Mouse (Mus musculus): ENCODE measurements around the gene Gucy1b2. TPM values are rescaled to one million over a fixed set of nuclear protein-coding genes. Genes with fewer than 3 reads are reported as not detected.

Gene Gucy1b2
- not detected in 2 replicates for total RNA-seq (2017)

GRCm38 (mm10) chr14:62456239-62456747 is at the start of gene Gucy1b2:
Gene Gucy1b2, minus strand, starts transcription at chr14:62456289.
- ATAC-seq (replicated peaks; ENCODE audit: low read depth, poor library complexity, severe bottlenecking), result no peak

- ATAC-seq (replicated peaks; ENCODE audit: low read depth, poor library complexity, severe bottlenecking), result no peak
These were observed 41.3 kb upstream of the Gucy1b2 start for GRCm38 (mm10) chr14:62497391-62497790.

- ATAC-seq (replicated peaks; ENCODE audit: low read depth, poor library complexity, severe bottlenecking), result no peak
These were observed 40.4 kb upstream of the Gucy1b2 start for GRCm38 (mm10) chr14:62496501-62496900.

- ATAC-seq (replicated peaks; ENCODE audit: low read depth, poor library complexity, severe bottlenecking), result no peak
These were observed 37.4 kb upstream of the Gucy1b2 start for GRCm38 (mm10) chr14:62493456-62493855.

- ATAC-seq (replicated peaks; ENCODE audit: low read depth, poor library complexity, severe bottlenecking), result peak; percentile 98
These were observed 36.2 kb upstream of the Gucy1b2 start for GRCm38 (mm10) chr14:62492196-62492850.

GRCm38 (mm10) chr14:62488270-62488669 is 32.2 kb upstream of the Gucy1b2 start:
- ATAC-seq (replicated peaks; ENCODE audit: low read depth, poor library complexity, severe bottlenecking), result no peak

GRCm38 (mm10) chr14:62481381-62481780 is 25.3 kb upstream of the Gucy1b2 start:
- no peak for ATAC-seq (replicated peaks; ENCODE audit: low read depth, poor library complexity, severe bottlenecking)

- no peak for ATAC-seq (replicated peaks; ENCODE audit: low read depth, poor library complexity, severe bottlenecking)
These were observed 23.3 kb upstream of the Gucy1b2 start for GRCm38 (mm10) chr14:62479395-62479794.

- no peak for ATAC-seq (replicated peaks; ENCODE audit: low read depth, poor library complexity, severe bottlenecking)
These were observed 18.4 kb upstream of the Gucy1b2 start for GRCm38 (mm10) chr14:62474481-62474880.

- ATAC-seq (replicated peaks; ENCODE audit: low read depth, poor library complexity, severe bottlenecking), result no peak
These were observed 16.0 kb upstream of the Gucy1b2 start for GRCm38 (mm10) chr14:62472061-62472460.

GRCm38 (mm10) chr14:62468753-62469125 is 12.7 kb upstream of the Gucy1b2 start:
- no peak for ATAC-seq (replicated peaks; ENCODE audit: low read depth, poor library complexity, severe bottlenecking)

GRCm38 (mm10) chr14:62468119-62468752 is 12.1 kb upstream of the Gucy1b2 start:
- no peak for ATAC-seq (replicated peaks; ENCODE audit: low read depth, poor library complexity, severe bottlenecking)

GRCm38 (mm10) chr14:62464966-62465365 is 8.9 kb upstream of the Gucy1b2 start:
- no peak for ATAC-seq (replicated peaks; ENCODE audit: low read depth, poor library complexity, severe bottlenecking)

GRCm38 (mm10) chr14:62459541-62459940 is 3.5 kb upstream of the Gucy1b2 start:
- ATAC-seq (replicated peaks; ENCODE audit: low read depth, poor library complexity, severe bottlenecking), result no peak

GRCm38 (mm10) chr14:62457420-62458181 is 1.5 kb upstream of the Gucy1b2 start:
- ATAC-seq (replicated peaks; ENCODE audit: low read depth, poor library complexity, severe bottlenecking), result peak; percentile 89

GRCm38 (mm10) chr14:62455570-62455879 is 564 bp downstream of the Gucy1b2 start:
- no peak for ATAC-seq (replicated peaks; ENCODE audit: low read depth, poor library complexity, severe bottlenecking)

- no peak for ATAC-seq (replicated peaks; ENCODE audit: low read depth, poor library complexity, severe bottlenecking)
These were observed 1.1 kb downstream of the Gucy1b2 start for GRCm38 (mm10) chr14:62454760-62455569.

- ATAC-seq (replicated peaks; ENCODE audit: low read depth, poor library complexity, severe bottlenecking), result no peak
These were observed 2.0 kb downstream of the Gucy1b2 start for GRCm38 (mm10) chr14:62454136-62454535.

- ATAC-seq (replicated peaks; ENCODE audit: low read depth, poor library complexity, severe bottlenecking), result no peak
These were observed 2.8 kb downstream of the Gucy1b2 start for GRCm38 (mm10) chr14:62453276-62453675.

GRCm38 (mm10) chr14:62450706-62451105 is 5.4 kb downstream of the Gucy1b2 start:
- ATAC-seq (replicated peaks; ENCODE audit: low read depth, poor library complexity, severe bottlenecking), result no peak
